Mouse (Mus musculus): ENCODE results near the gene Fbxo47.

DNA sequence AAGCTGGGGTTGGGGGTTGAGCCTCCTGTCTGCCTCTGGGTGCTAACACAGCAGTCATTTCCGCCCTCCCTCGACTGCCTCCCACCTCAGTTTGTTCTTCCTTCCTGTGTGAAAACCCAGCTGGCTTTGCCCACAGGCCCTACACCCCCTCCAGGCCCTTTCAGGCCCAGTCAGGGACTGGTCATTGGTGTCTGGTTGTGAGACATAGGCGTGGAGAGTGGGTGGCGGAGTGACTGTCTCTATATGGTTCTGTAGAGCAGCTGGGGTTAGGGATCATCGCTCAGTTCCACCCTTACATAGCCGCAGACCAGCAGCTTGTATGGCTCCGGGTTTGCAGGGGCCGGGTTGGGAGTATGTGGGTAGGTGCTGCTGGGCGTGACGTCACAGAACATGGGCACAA lies 58.7 kb downstream of the Fbxo47 start:
- TF ChIP-seq CTCF (IDR thresholded peaks at IDR 0.05) (no peak), EP300 (IDR thresholded peaks at IDR 0.05) (no peak)

Data from lung, postnatal 0 days (tissue).